8 mouse cellular contexts compared by ENCODE assay signal in genomic region chr9:49758436-49758835, GRCm38 (mm10). TPM values are rescaled to one million over a fixed set of nuclear protein-coding genes. Genes with fewer than 3 reads are reported as not detected.
DNase-seq lines count a peak whose midpoint lies in the region; ATAC-seq lines count a peak whose summit lies in the region.

No protein-coding gene starts in this region.

- no peaks in the 10 kb centered on the region for H3K9me3 ChIP-seq in kidney, embryonic 16.5 days (ENCODE audit: low read length)
- no peaks in the 10 kb centered on the region for H3K9me3 ChIP-seq in limb, embryonic 15.5 days

- WGBS in kidney, embryonic 16.5 days = 46% methylated on average over 2 of the region's 2 CpGs
- 31% methylated on average over 2 of the region's 2 CpGs for WGBS in limb, embryonic 15.5 days

- H3K27me3 ChIP-seq in kidney, embryonic 16.5 days (ENCODE audit: insufficient read depth, low read length) = no peaks in the 10 kb centered on the region
- no peaks in the 10 kb centered on the region for H3K27me3 ChIP-seq in limb, embryonic 15.5 days

- no peak for DNase-seq in kidney, postnatal 36 days
- DNase-seq in adrenal gland, adult 18-20 months (ENCODE audit: low spot score in 2 of 2) = peak; percentile 24 to 41
- DNase-seq in cerebellum, postnatal 14 days = peak; percentile 73 to 77
- DNase-seq in right cerebral cortex, postnatal 4 days = peak; percentile 13
- no peak for DNase-seq in gastrocnemius, adult 8-10 months (ENCODE audit: low spot score in 2 of 2)
- DNase-seq in layer of hippocampus, adult 11-12 months (ENCODE audit: low spot score) = no peak

- peak; percentile 28 for ATAC-seq in kidney, embryonic 16.5 days (ENCODE audit: low FRiP score, low TSS enrichment)
- ATAC-seq in limb, embryonic 15.5 days (ENCODE audit: insufficient number of reproducible peaks, low FRiP score, low TSS enrichment, low read depth) = 0 out of 2 replicates have a peak, but pooled peaks have one; percentile 19

- H3K36me3 ChIP-seq in kidney, embryonic 16.5 days (ENCODE audit: insufficient read depth, low read length) = no peaks in the 10 kb centered on the region
- H3K36me3 ChIP-seq in limb, embryonic 15.5 days = no peaks in the 10 kb centered on the region

- peak overlapping the region; percentile 6; the same call in 1 of the 2 replicates for H3K27ac ChIP-seq in kidney, embryonic 16.5 days (ENCODE audit: low read length)
- 0 out of 2 replicates have a peak overlapping the region, but pooled peaks have one; percentile 22 for H3K27ac ChIP-seq in limb, embryonic 15.5 days

- H3K4me3 ChIP-seq in kidney, embryonic 16.5 days (ENCODE audit: low read length) = no peak overlapping the region
- no peak overlapping the region for H3K4me3 ChIP-seq in limb, embryonic 15.5 days

- no peak overlapping the region for H3K9ac ChIP-seq in kidney, embryonic 16.5 days (replicated peaks; ENCODE audit: low read length)
- H3K9ac ChIP-seq in limb, embryonic 15.5 days = no peak overlapping the region

- no peak overlapping the region for H3K4me2 ChIP-seq in kidney, embryonic 16.5 days (replicated peaks; ENCODE audit: low read depth, low read length)
- no peak overlapping the region for H3K4me2 ChIP-seq in limb, embryonic 15.5 days

- peaks cover 36% of the 10 kb centered on the region for H3K4me1 ChIP-seq in kidney, embryonic 16.5 days (ENCODE audit: insufficient read depth, low read length)
- H3K4me1 ChIP-seq in limb, embryonic 15.5 days = peaks cover 8% of the 10 kb centered on the region

RNA-seq across cellular contexts. Expression of gene Ncam1, which starts 40.3 kb away (rescaled TPM):
- polyA plus RNA-seq in kidney, embryonic 16.5 days (2015; fragmentation: Nextera tagmentation; extraction: Ambion mirVana) = 137 and 168 TPM in 2 replicates
- 10 to 100 TPM; 52.1 to 54.9 TPM for total RNA-seq in adrenal gland, adult 18-20 months (2021)
- polyA plus RNA-seq in limb, embryonic 15.5 days (2015; fragmentation: Nextera tagmentation; extraction: Ambion mirVana) = 79.1 and 101 TPM in 2 replicates
- 10 to 100 TPM in 2 of 4 experiments, 1 to 10 TPM in 2; 6.7 to 12.6 (median 10.2) TPM for total RNA-seq in gastrocnemius, adult 8-10 months (2022)

Comparison
In these comparisons a context has a peak if more than half of its experiments do, and no peak if none do; other contexts are left out.
1. DNase-seq: peak in adrenal gland, adult 18-20 months (2 of 2), cerebellum, postnatal 14 days (2 of 2) and right cerebral cortex, postnatal 4 days (single experiment); none in kidney, postnatal 36 days (0 of 2), gastrocnemius, adult 8-10 months (0 of 2) and layer of hippocampus, adult 11-12 months (single experiment).